In genomic region chr10:34296911-34297298, GRCm38 (mm10) we compare ENCODE assay signal across 8 mouse cellular contexts. TPM values are rescaled to one million over a fixed set of nuclear protein-coding genes. Genes with fewer than 3 reads are reported as not detected.
DNase-seq lines count a peak whose midpoint lies in the region; ATAC-seq and TF ChIP-seq lines count a peak whose summit lies in the region.

No protein-coding gene starts in this region.

- H3K4me2 ChIP-seq in kidney, embryonic 16.5 days (replicated peaks; ENCODE audit: low read depth, low read length): peak overlapping the region; percentile 94
- H3K4me2 ChIP-seq in embryonic facial prominence, embryonic 12.5 days (replicated peaks): peak overlapping the region; percentile 86
- H3K4me2 ChIP-seq in hindbrain, postnatal 0 days (ENCODE audit: low read depth, low read length): peak overlapping the region; percentile 92
- peak overlapping the region; percentile 96 for H3K4me2 ChIP-seq in midbrain, postnatal 0 days (ENCODE audit: low read depth, low read length, poor library complexity, severe bottlenecking)

- 6% methylated on average over 13 of the region's 13 CpGs for WGBS in kidney, embryonic 16.5 days
- 3% methylated on average over 13 of the region's 13 CpGs for WGBS in embryonic facial prominence, embryonic 12.5 days
- WGBS in hindbrain, postnatal 0 days: 2% methylated on average over 13 of the region's 13 CpGs
- WGBS in midbrain, postnatal 0 days: 3% methylated on average over 13 of the region's 13 CpGs

- no peak for ATAC-seq in kidney, embryonic 16.5 days (ENCODE audit: low FRiP score, low TSS enrichment)
- ATAC-seq in embryonic facial prominence, embryonic 12.5 days (ENCODE audit: insufficient number of reproducible peaks, insufficient read depth, low FRiP score, low TSS enrichment): no peak
- ATAC-seq in hindbrain, postnatal 0 days: peak; percentile 50
- ATAC-seq in midbrain, postnatal 0 days (ENCODE audit: low FRiP score): peak; percentile 29
- ATAC-seq in monocyte, adult 5-6 weeks (replicated peaks; ENCODE audit: insufficient number of reproducible peaks, low FRiP score, low TSS enrichment, poor library complexity, severe bottlenecking): no peak

- DNase-seq in kidney, adult 18-20 months: no peak
- peak; percentile 45 for DNase-seq in hindbrain, postnatal 0 days (ENCODE audit: low spot score)
- peak; percentile 23 for DNase-seq in midbrain, postnatal 0 days (ENCODE audit: low spot score)
- DNase-seq in left cerebral cortex, adult 9 months (ENCODE audit: low spot score in 2 of 2): no peak
- no peak for DNase-seq in urinary bladder, postnatal 36 days (ENCODE audit: low spot score in 2 of 2)

- peak overlapping the region; percentile 77 for H3K4me3 ChIP-seq in kidney, embryonic 16.5 days (ENCODE audit: low read length)
- H3K4me3 ChIP-seq in embryonic facial prominence, embryonic 12.5 days: peak overlapping the region; percentile 76
- peak overlapping the region; percentile 79 for H3K4me3 ChIP-seq in hindbrain, postnatal 0 days (ENCODE audit: low read length)
- peak overlapping the region; percentile 71 for H3K4me3 ChIP-seq in midbrain, postnatal 0 days (ENCODE audit: low read depth, low read length)

- no peaks in the 10 kb centered on the region for H3K9me3 ChIP-seq in kidney, embryonic 16.5 days (ENCODE audit: low read length)
- H3K9me3 ChIP-seq in embryonic facial prominence, embryonic 12.5 days: no peaks in the 10 kb centered on the region
- H3K9me3 ChIP-seq in hindbrain, postnatal 0 days (ENCODE audit: low read length): no peaks in the 10 kb centered on the region
- no peaks in the 10 kb centered on the region for H3K9me3 ChIP-seq in midbrain, postnatal 0 days (ENCODE audit: low read length)

- no peaks in the 10 kb centered on the region for H3K36me3 ChIP-seq in kidney, embryonic 16.5 days (ENCODE audit: insufficient read depth, low read length)
- no peaks in the 10 kb centered on the region for H3K36me3 ChIP-seq in embryonic facial prominence, embryonic 12.5 days
- H3K36me3 ChIP-seq in hindbrain, postnatal 0 days (ENCODE audit: insufficient read depth, low read length): no peaks in the 10 kb centered on the region
- no peaks in the 10 kb centered on the region for H3K36me3 ChIP-seq in midbrain, postnatal 0 days (ENCODE audit: insufficient read depth, low read length)

- H3K27ac ChIP-seq in kidney, embryonic 16.5 days (ENCODE audit: low read length): no peak overlapping the region
- peak overlapping the region; percentile 81 for H3K27ac ChIP-seq in embryonic facial prominence, embryonic 12.5 days
- peak overlapping the region; percentile 99 for H3K27ac ChIP-seq in hindbrain, postnatal 0 days
- peak overlapping the region; percentile 100 for H3K27ac ChIP-seq in midbrain, postnatal 0 days (ENCODE audit: low read depth, low read length)

- H3K9ac ChIP-seq in kidney, embryonic 16.5 days (replicated peaks; ENCODE audit: low read length): peak overlapping the region; percentile 59
- peak overlapping the region; percentile 40 for H3K9ac ChIP-seq in embryonic facial prominence, embryonic 12.5 days
- peak overlapping the region; percentile 79 for H3K9ac ChIP-seq in hindbrain, postnatal 0 days (replicated peaks; ENCODE audit: low read length)
- H3K9ac ChIP-seq in midbrain, postnatal 0 days (replicated peaks; ENCODE audit: low read length, poor library complexity, severe bottlenecking): peak overlapping the region; percentile 74

- peaks cover 24% of the 10 kb centered on the region for H3K4me1 ChIP-seq in kidney, embryonic 16.5 days (ENCODE audit: insufficient read depth, low read length)
- H3K4me1 ChIP-seq in embryonic facial prominence, embryonic 12.5 days: peaks cover 28% of the 10 kb centered on the region
- H3K4me1 ChIP-seq in hindbrain, postnatal 0 days (ENCODE audit: insufficient read depth, low read length): peaks cover 12% of the 10 kb centered on the region; the same call in 1 of the 2 replicates
- H3K4me1 ChIP-seq in midbrain, postnatal 0 days (ENCODE audit: insufficient read depth, low read length): peaks cover 4% of the 10 kb centered on the region; the same call in 1 of the 2 replicates

- H3K27me3 ChIP-seq in kidney, embryonic 16.5 days (ENCODE audit: insufficient read depth, low read length): no peaks in the 10 kb centered on the region
- H3K27me3 ChIP-seq in embryonic facial prominence, embryonic 12.5 days: no peaks in the 10 kb centered on the region
- no peaks in the 10 kb centered on the region for H3K27me3 ChIP-seq in hindbrain, postnatal 0 days (ENCODE audit: insufficient read depth, low read length)
- no peaks in the 10 kb centered on the region for H3K27me3 ChIP-seq in midbrain, postnatal 0 days (ENCODE audit: insufficient read depth, low read length)

- TF ChIP-seq CTCF in hindbrain, postnatal 0 days (IDR thresholded peaks at IDR 0.05; ENCODE audit: low read depth): no peak
- no peak for TF ChIP-seq CTCF in midbrain, postnatal 0 days (IDR thresholded peaks at IDR 0.05)

RNA-seq across cellular contexts. Expression of gene Tspyl4, which starts 0.3 kb away (rescaled TPM):
- 10.7 and 12.3 TPM in 2 replicates for polyA plus RNA-seq in kidney, embryonic 16.5 days (2015; fragmentation: Nextera tagmentation; extraction: Ambion mirVana)
- polyA plus RNA-seq in embryonic facial prominence, embryonic 12.5 days (2016; fragmentation: Nextera tagmentation; extraction: Ambion mirVana): 37.8 and 40.2 TPM in 2 replicates
- total RNA-seq in hindbrain, postnatal 0 days (2014; rRNA removed): 482 and 493 TPM in 2 replicates
- polyA plus RNA-seq in hindbrain, postnatal 0 days (2015; fragmentation: Nextera tagmentation; extraction: Ambion mirVana): 400 and 429 TPM in 2 replicates
- 579 and 597 TPM in 2 replicates for total RNA-seq in midbrain, postnatal 0 days (2014; rRNA removed)
- polyA plus RNA-seq in midbrain, postnatal 0 days (2015; fragmentation: Nextera tagmentation; extraction: Ambion mirVana): 508 and 510 TPM in 2 replicates
- total RNA-seq in monocyte, adult 5-6 weeks (2017): 6.7 to 13.1 TPM (median 8.1 TPM) in 3 replicates

RNA-seq across cellular contexts. Expression of gene Tspyl1, which starts 14.9 kb away (rescaled TPM):
- polyA plus RNA-seq in kidney, embryonic 16.5 days (2015; fragmentation: Nextera tagmentation; extraction: Ambion mirVana): 54.9 and 62.6 TPM in 2 replicates
- 93.2 and 94.1 TPM in 2 replicates for polyA plus RNA-seq in embryonic facial prominence, embryonic 12.5 days (2016; fragmentation: Nextera tagmentation; extraction: Ambion mirVana)
- total RNA-seq in hindbrain, postnatal 0 days (2014; rRNA removed): 75.1 and 81.5 TPM in 2 replicates
- polyA plus RNA-seq in hindbrain, postnatal 0 days (2015; fragmentation: Nextera tagmentation; extraction: Ambion mirVana): 129 and 132 TPM in 2 replicates
- total RNA-seq in midbrain, postnatal 0 days (2014; rRNA removed): 93.3 and 94.2 TPM in 2 replicates
- 129 and 139 TPM in 2 replicates for polyA plus RNA-seq in midbrain, postnatal 0 days (2015; fragmentation: Nextera tagmentation; extraction: Ambion mirVana)
- 84.6 to 91.2 TPM (median 86.2 TPM) in 3 replicates for total RNA-seq in monocyte, adult 5-6 weeks (2017)

Comparison
In these comparisons a context has a peak if more than half of its experiments do, and no peak if none do; other contexts are left out.
1. ATAC-seq: peak in hindbrain, postnatal 0 days (single experiment) and midbrain, postnatal 0 days (single experiment); none in kidney, embryonic 16.5 days (single experiment), embryonic facial prominence, embryonic 12.5 days (single experiment) and monocyte, adult 5-6 weeks (single experiment).
2. DNase-seq: peak in hindbrain, postnatal 0 days (single experiment) and midbrain, postnatal 0 days (single experiment); none in kidney, adult 18-20 months (single experiment), left cerebral cortex, adult 9 months (0 of 2) and urinary bladder, postnatal 36 days (0 of 2).
3. Peak in every context shown above with its lines, with median percentiles within 50 percentile points of each other: H3K4me2 ChIP-seq, H3K4me3 ChIP-seq and H3K9ac ChIP-seq.